Mouse (Mus musculus) heart, postnatal 0 days (tissue): ENCODE results near the gene Sft2d1. TPM values are rescaled to one million over a fixed set of nuclear protein-coding genes. Genes with fewer than 3 reads are reported as not detected.

Experiments used
- ATAC-seq: fragments of 200-750 bp; cut with Nextera tagmentation; 2 replicates; pipeline ENCODE4 v1.8.0; 2017; ENCODE audit warnings: low read depth, moderate number of reproducible peaks, moderate library complexity; ENCODE audit not compliant: insufficient read depth
- DNase-seq: peaks from one replicate; pipeline ENCODE4 v3.0.0-alpha.2; 2016; ENCODE audit warnings: low spot score
- H3K27ac ChIP-seq: fragments of 300-500 bp; sonication (generic); 2 replicates; pipeline ENCODE4 v1.5.1; 2014; ENCODE audit warnings: low read depth, mild to moderate bottlenecking
- H3K27me3 ChIP-seq: fragments of 300-500 bp; sonication (generic); 2 replicates; pipeline ENCODE4 v1.6.1; 2014; ENCODE audit warnings: low read length, mixed read lengths; ENCODE audit not compliant: control insufficient read depth, insufficient read depth
- H3K36me3 ChIP-seq: fragments of 300-500 bp; sonication (generic); replicated peaks from 2 replicates; pipeline ENCODE4 v1.6.1; 2014; ENCODE audit warnings: low read length, mixed read lengths; ENCODE audit not compliant: control insufficient read depth, insufficient read depth
- H3K4me1 ChIP-seq: fragments of 300-500 bp; sonication (generic); 2 replicates; pipeline ENCODE4 v1.6.1; 2014; ENCODE audit warnings: antibody characterized with exemption; ENCODE audit not compliant: control insufficient read depth, insufficient read depth
- H3K4me2 ChIP-seq: fragments of 300-500 bp; sonication (generic); 2 replicates; pipeline ENCODE4 v1.6.1; 2014; ENCODE audit warnings: low read depth, mild to moderate bottlenecking, low read length, moderate library complexity
- H3K4me3 ChIP-seq: fragments of 300-500 bp; sonication (generic); 2 replicates; pipeline ENCODE4 v1.5.1; 2014; ENCODE audit warnings: low read depth, low read length
- H3K9ac ChIP-seq: fragments of 300-500 bp; sonication (generic); replicated peaks from 2 replicates; pipeline ENCODE4 v1.6.1; 2014; ENCODE audit warnings: low read depth, low read length, mixed read lengths
- H3K9me3 ChIP-seq: fragments of 300-500 bp; sonication (generic); replicated peaks from 2 replicates; pipeline ENCODE4 v1.6.1; 2016; ENCODE audit warnings: low read length; ENCODE audit not compliant: control insufficient read depth
- CTCF ChIP-seq: IDR thresholded peaks from 2 replicates; pipeline ENCODE4 v1.5.1; 2016; ENCODE audit warnings: antibody characterized with exemption, control low read depth, low read depth
- EP300 ChIP-seq: IDR thresholded peaks from 2 replicates; pipeline ENCODE4 v1.6.1; 2016; ENCODE audit warnings: antibody characterized with exemption, low read depth
- WGBS: fragments of 180-500 bp; shearing (Covaris S2); extraction: QIAGEN DNeasy Blood & Tissue Kit; methylation state at CpG from one replicate; pipeline ENCODE4 v1.1.7; 2014; 5-methylcytosine and 5-hydroxymethylcytosine counted together
- polyA plus RNA-seq: library from polyadenylated mRNA; unstranded; fragments of >200 nt; fragmentation: Nextera tagmentation; extraction: Ambion mirVana; gene quantifications from 2 replicates; pipeline ENCODE4 v1.2.1, GENCODE M21; 2015
- total RNA-seq: library from RNA; depleted of rRNA; stranded (reverse); fragments of >200 nt; gene quantifications from 2 replicates; pipeline ENCODE4 v1.2.3, GENCODE M21; 2014; ENCODE audit warnings: low replicate concordance

Sft2d1 gene
- total and polyA plus RNA-seq, 2 experiments from 2014 or later = 54.4 to 68.5 TPM

DNA sequence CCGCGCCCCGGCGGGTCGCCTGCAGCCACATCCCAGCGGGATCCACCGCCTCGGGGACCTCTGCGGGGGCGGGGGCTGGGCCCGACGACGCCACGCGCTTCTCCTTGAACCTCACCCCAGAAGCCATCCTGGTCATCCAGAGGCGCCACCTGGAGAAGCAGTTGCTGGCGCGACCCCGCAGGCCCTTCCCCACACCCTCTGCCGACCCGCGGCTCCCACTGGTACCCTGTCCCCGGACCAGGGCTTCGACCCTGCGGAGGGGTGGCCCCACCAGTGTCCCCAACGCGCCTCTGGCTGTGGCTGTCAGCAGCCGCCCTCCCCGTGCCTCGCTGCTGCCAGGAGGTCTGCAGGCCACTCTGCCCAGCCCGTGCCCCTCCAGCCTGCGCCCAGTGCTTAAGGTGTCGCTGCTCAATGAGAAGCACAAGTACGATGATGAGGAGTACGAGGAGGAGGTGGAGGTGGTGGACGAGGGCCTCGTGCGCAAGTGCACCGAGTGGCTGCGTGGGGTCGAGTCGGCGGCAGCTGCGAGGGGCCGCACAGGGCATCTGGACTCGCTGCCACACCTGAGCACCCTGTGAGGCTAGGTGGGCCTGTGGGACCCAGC is 30.6 kb downstream of the Sft2d1 start:
- 12% methylated on average over 46 of the region's 46 CpGs for WGBS
- H3K27ac ChIP-seq = no peak overlapping the region

DNA sequence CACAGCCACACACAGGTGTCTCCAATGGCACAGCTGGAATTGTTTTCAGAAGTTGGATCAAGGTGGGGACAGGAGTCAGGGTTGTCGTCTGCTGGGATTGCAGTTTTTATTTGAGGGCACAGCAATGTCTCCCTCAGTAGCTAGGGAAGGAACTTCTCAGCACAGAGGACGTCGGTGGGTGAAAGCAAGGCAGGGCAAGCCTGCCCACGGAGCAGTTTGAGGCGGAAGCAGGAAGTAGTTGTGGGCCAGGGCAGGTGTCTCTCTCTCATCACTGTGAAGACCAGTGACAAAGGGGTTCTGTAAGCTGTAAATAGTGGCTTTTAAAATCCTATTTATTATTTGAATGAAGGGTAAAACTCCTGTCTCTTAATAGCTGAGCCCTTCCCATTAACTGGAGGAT is 31.8 kb downstream of the Sft2d1 start:
- no peaks in the 10 kb centered on the region for H3K36me3 ChIP-seq
- ATAC-seq (no peak), DNase-seq (no peak)
- 48% methylated on average over 5 of the region's 5 CpGs for WGBS
- TF ChIP-seq CTCF (no peak), EP300 (no peak)
- H3K4me2 ChIP-seq = no peak overlapping the region
- no peak overlapping the region for H3K27ac ChIP-seq
- 0 out of 2 replicates have a peak, but pooled peaks cover 18% of the 10 kb centered on the region for H3K4me1 ChIP-seq
- H3K4me3 ChIP-seq = no peak overlapping the region
- no peaks in the 10 kb centered on the region for H3K9me3 ChIP-seq
- H3K27me3 ChIP-seq = peaks cover 54% of the 10 kb centered on the region
- no peak overlapping the region for H3K9ac ChIP-seq

More for the DNA sequence above, 30.6 kb downstream of the Sft2d1 start:
- peak; percentile 45; the same call in 1 of the 2 replicates for ATAC-seq
- H3K9me3 ChIP-seq = no peaks in the 10 kb centered on the region
- H3K9ac ChIP-seq = 0 out of 2 replicates have a peak overlapping the region, but pooled peaks have one; percentile 8
- DNase-seq = no peak
- H3K36me3 ChIP-seq = no peaks in the 10 kb centered on the region
- peak overlapping the region; percentile 57 for H3K4me3 ChIP-seq
- H3K4me1 ChIP-seq = 0 out of 2 replicates have a peak, but pooled peaks cover 18% of the 10 kb centered on the region
- H3K4me2 ChIP-seq = peak overlapping the region; percentile 89
- TF ChIP-seq EP300 = no peak
- no peak for TF ChIP-seq CTCF
- H3K27me3 ChIP-seq = peaks cover 54% of the 10 kb centered on the region

DNA sequence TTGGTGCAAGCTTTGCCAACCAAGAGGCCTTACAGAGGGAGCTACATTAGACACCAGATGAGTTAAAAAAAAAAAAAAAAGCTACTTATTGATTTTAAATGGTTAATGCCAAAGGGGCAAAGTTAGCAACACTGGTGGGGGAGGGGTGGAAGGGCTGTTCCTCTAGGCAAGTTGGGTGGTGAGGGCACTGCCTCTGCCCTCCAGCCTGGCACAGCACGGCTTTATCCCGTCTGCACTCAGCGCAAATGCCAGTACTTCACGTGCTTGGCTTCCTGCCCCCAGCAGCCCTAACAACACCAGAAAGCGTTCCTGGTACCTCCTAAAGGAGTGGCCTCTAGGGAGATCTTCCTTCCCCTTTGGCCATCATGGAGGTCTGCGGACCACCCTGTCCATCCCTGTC is 32.5 kb downstream of the Sft2d1 start:
- H3K4me2 ChIP-seq = no peak overlapping the region
- H3K27ac ChIP-seq = no peak overlapping the region
- TF ChIP-seq CTCF (no peak), EP300 (no peak)
- no peaks in the 10 kb centered on the region for H3K9me3 ChIP-seq
- DNase-seq (no peak), ATAC-seq (no peak)
- H3K27me3 ChIP-seq = peaks cover 48% of the 10 kb centered on the region
- no peaks in the 10 kb centered on the region for H3K36me3 ChIP-seq
- H3K4me3 ChIP-seq = no peak overlapping the region
- WGBS = 52% methylated on average over 6 of the region's 6 CpGs
- H3K9ac ChIP-seq = no peak overlapping the region
- H3K4me1 ChIP-seq = 0 out of 2 replicates have a peak, but pooled peaks cover 18% of the 10 kb centered on the region

DNA sequence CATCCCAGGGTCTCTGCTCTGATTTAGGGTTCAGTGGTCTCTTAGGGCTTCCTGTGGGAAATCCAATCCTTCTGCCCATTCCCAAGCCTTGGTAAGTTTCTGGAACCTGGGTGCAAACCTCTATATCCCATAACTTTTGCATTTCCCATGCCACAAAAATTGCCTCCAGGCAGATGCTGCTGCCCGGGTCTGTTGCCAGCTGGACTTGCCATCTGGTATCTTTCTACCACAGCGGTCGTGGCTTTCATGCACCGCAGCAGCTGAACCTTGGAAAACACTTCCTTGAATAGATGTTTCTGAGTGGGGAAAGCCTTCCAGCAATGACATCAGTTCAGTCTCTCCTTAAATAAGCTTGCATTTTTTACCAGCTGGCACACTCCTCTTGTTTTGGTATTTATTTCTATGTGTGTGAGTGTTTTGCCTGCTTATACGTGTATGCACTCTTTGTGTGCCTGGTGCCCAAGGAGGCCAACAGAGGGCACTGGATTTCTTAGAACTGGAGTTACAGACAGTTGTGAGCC is 36.9 kb downstream of the Sft2d1 start:
- ATAC-seq = no peak
- H3K36me3 ChIP-seq = no peaks in the 10 kb centered on the region
- no peak for DNase-seq
- H3K4me2 ChIP-seq = no peak overlapping the region
- no peak overlapping the region for H3K9ac ChIP-seq
- H3K27ac ChIP-seq = no peak overlapping the region
- no peak overlapping the region for H3K4me3 ChIP-seq
- no peaks in the 10 kb centered on the region for H3K4me1 ChIP-seq
- TF ChIP-seq CTCF = no peak
- TF ChIP-seq EP300 = no peak
- 0 out of 2 replicates have a peak, but pooled peaks cover 5% of the 10 kb centered on the region for H3K27me3 ChIP-seq
- 76% methylated on average over 5 of the region's 5 CpGs for WGBS
- H3K9me3 ChIP-seq = no peaks in the 10 kb centered on the region

DNA sequence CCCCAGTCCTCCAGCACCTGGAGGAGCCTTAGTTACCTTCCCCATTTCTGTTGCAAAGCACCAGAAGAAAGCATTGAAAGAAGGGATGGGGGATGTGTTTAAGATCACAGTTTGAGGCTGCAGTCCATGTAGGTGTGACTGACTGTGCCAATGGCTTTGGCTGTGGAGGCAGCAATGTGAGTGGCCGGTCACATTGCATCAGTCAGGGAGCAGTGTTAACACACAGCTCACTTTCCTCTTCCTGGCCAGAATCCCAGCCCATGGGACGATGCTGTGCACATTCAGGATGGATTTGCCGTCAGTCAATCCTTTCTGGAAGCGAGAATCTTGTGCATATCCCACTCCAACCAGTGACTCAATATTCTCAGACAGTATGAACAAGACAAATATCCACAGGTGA is 38.0 kb downstream of the Sft2d1 start:
- Histone ChIP-seq H3K9ac (no peak overlapping the region), H3K27me3 (no peaks in the 10 kb centered on the region), H3K4me3 (no peak overlapping the region), H3K4me2 (no peak overlapping the region), H3K9me3 (no peaks in the 10 kb centered on the region), H3K27ac (no peak overlapping the region), H3K36me3 (no peaks in the 10 kb centered on the region), H3K4me1 (no peaks in the 10 kb centered on the region)
- TF ChIP-seq CTCF (no peak), EP300 (no peak)
- WGBS = 79% methylated on average over 4 of the region's 4 CpGs
- no peak for DNase-seq
- no peak for ATAC-seq
